Comparison of ENCODE assay signal across 12 mouse cellular contexts in the genomic region with DNA sequence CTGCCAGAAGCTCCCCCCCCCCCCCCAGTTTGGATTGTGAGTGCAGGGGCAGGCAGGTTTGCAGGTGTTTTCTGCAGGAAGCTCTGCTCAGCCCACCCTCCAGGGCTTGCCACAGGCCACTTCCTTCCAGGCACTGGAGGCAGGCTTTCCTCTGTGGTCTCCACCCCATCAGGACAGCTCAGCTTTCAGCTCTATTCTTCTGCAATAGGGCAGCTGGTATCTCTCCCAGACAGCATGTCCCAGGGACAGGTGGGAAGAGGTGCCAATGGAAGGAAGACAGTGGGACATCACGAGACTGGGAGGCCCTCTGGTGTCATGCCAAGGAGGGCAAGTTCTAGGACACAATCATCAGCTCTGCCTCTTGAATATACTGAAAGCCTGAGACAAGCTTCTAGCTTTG. TPM values are rescaled to one million over a fixed set of nuclear protein-coding genes. Genes with fewer than 3 reads are reported as not detected.
A peak's percentile ranks its signal among the peaks of the same experiment; 100 is the strongest.
DNase-seq lines count a peak whose midpoint lies in the region; ATAC-seq lines count a peak whose summit lies in the region.
"Had no signal": no experiment of that assay in that cellular context is flagged by ENCODE, and none has a peak within 500 bp of the region (broad histone marks: within the 10 kb centered on the region; RNA-seq: fewer than 3 reads in every experiment).

No protein-coding gene starts in this region.

- no peak overlapping the region for H3K4me2 ChIP-seq in heart, embryonic 15.5 days
- H3K4me2 ChIP-seq in midbrain, embryonic 16.5 days (ENCODE audit: low read length): no peak overlapping the region
- H3K4me2 ChIP-seq: embryonic facial prominence, embryonic 12.5 days; liver, embryonic 13.5 days had no signal

- 52% methylated on average over 1 of the region's 1 CpGs for WGBS in heart, embryonic 15.5 days
- 86% methylated on average over 1 of the region's 1 CpGs for whole genome bisulfite sequencing in midbrain, embryonic 16.5 days

- intact Hi-C loops in heart, postnatal 14 days (cut with DNase I): no loop called here

- no peaks in the 10 kb centered on the region for H3K9me3 ChIP-seq in heart, embryonic 15.5 days (replicated peaks)
- H3K9me3 ChIP-seq in midbrain, embryonic 16.5 days (replicated peaks; ENCODE audit: control insufficient read depth, low read length, poor library complexity, severe bottlenecking): no peaks in the 10 kb centered on the region
- H3K9me3 ChIP-seq: embryonic facial prominence, embryonic 12.5 days; liver, embryonic 13.5 days had no signal

- peaks cover 15% of the 10 kb centered on the region; the same call in 1 of the 2 replicates for H3K36me3 ChIP-seq in heart, embryonic 15.5 days
- peaks cover 32% of the 10 kb centered on the region for H3K36me3 ChIP-seq in midbrain, embryonic 16.5 days (ENCODE audit: control insufficient read depth, insufficient read depth, low read length)

- H3K27ac ChIP-seq in heart, embryonic 15.5 days: peak overlapping the region; percentile 34; the same call in 1 of the 2 replicates
- H3K27ac ChIP-seq in midbrain, embryonic 16.5 days (ENCODE audit: low read length): no peak overlapping the region
- H3K27ac ChIP-seq: embryonic facial prominence, embryonic 12.5 days; liver, embryonic 13.5 days; stomach, postnatal 0 days had no signal

- H3K27me3 ChIP-seq in heart, embryonic 15.5 days: no peaks in the 10 kb centered on the region
- no peaks in the 10 kb centered on the region for H3K27me3 ChIP-seq in midbrain, embryonic 16.5 days (ENCODE audit: control insufficient read depth, insufficient read depth, low read depth, low read length)
- H3K27me3 ChIP-seq: embryonic facial prominence, embryonic 12.5 days; liver, embryonic 13.5 days had no signal

- H3K4me1 ChIP-seq in heart, embryonic 15.5 days (replicated peaks): peaks cover 37% of the 10 kb centered on the region
- 0 out of 2 replicates have a peak, but pooled peaks cover 3% of the 10 kb centered on the region for H3K4me1 ChIP-seq in midbrain, embryonic 16.5 days (ENCODE audit: control insufficient read depth, insufficient read depth, low read length)
- H3K4me1 ChIP-seq: embryonic facial prominence, embryonic 12.5 days had no signal

- ATAC-seq in heart, embryonic 15.5 days (replicated peaks; ENCODE audit: insufficient number of reproducible peaks, insufficient read depth, low FRiP score, low read depth): no peak
- ATAC-seq in midbrain, embryonic 16.5 days: no peak

- DNase-seq in heart, postnatal 14 days: no peak
- peak; percentile 58 for DNase-seq in CD4-positive helper T cell, adult 2 months (ENCODE audit: low read depth, low spot score)
- DNase-seq in cerebellum, postnatal 36 days: peak; percentile 35 to 39
- DNase-seq in naive thymus-derived CD4-positive, alpha-beta T cell, adult 2 months (ENCODE audit: low read depth): peak; percentile 53
- DNase-seq in urinary bladder, adult 2 months (ENCODE audit: low spot score): no peak
- DNase-seq: adrenal gland, postnatal 25 days; layer of hippocampus, postnatal 36 days; liver, embryonic 13.5 days had no signal

- H3K4me3 ChIP-seq in heart, embryonic 15.5 days: no peak overlapping the region
- no peak overlapping the region for H3K4me3 ChIP-seq in midbrain, embryonic 16.5 days (ENCODE audit: low read depth, low read length)
- H3K4me3 ChIP-seq: embryonic facial prominence, embryonic 12.5 days; liver, embryonic 13.5 days had no signal

- no peak overlapping the region for H3K9ac ChIP-seq in heart, embryonic 15.5 days
- H3K9ac ChIP-seq in midbrain, embryonic 16.5 days (ENCODE audit: low read depth, low read length): no peak overlapping the region
- H3K9ac ChIP-seq: embryonic facial prominence, embryonic 12.5 days; liver, embryonic 13.5 days had no signal

RNA-seq across cellular contexts. Expression of a gene that starts 11.8 kb away (rescaled TPM):
- polyA plus RNA-seq in heart, embryonic 15.5 days (2015; fragmentation: Nextera tagmentation; extraction: Ambion mirVana): 5.4 and 9.0 TPM in 2 replicates
- 10 to 100 TPM; 27.2 to 29.1 TPM for total RNA-seq in heart, postnatal 14 days (2021)
- polyA plus RNA-seq in urinary bladder, adult 2 months (2012; rRNA removed): 22.3 and 23.4 TPM in 2 replicates
- polyA plus RNA-seq in midbrain, embryonic 16.5 days (2015; fragmentation: Nextera tagmentation; extraction: Ambion mirVana): 3.8 and 4.4 TPM in 2 replicates

RNA-seq across cellular contexts. Expression of a gene that starts 37.2 kb away (rescaled TPM):
- 4.8 and 6.1 TPM in 2 replicates for polyA plus RNA-seq in heart, embryonic 15.5 days (2015; fragmentation: Nextera tagmentation; extraction: Ambion mirVana)
- total RNA-seq in heart, postnatal 14 days (2021): 10 to 100 TPM; 10.8 to 11.3 TPM
- polyA plus RNA-seq in urinary bladder, adult 2 months (2012; rRNA removed): 15.7 and 16.6 TPM in 2 replicates
- polyA plus RNA-seq in midbrain, embryonic 16.5 days (2015; fragmentation: Nextera tagmentation; extraction: Ambion mirVana): 8.9 and 9.6 TPM in 2 replicates

Comparison
In these comparisons a context has a peak if more than half of its experiments do, and no peak if none do; other contexts are left out.
1. DNase-seq: peak in CD4-positive helper T cell, adult 2 months (single experiment), cerebellum, postnatal 36 days (2 of 2) and naive thymus-derived CD4-positive, alpha-beta T cell, adult 2 months (single experiment); none in heart, postnatal 14 days (0 of 2) and urinary bladder, adult 2 months (single experiment).